Mouse (Mus musculus) MEL (cell line): ENCODE measurements around the gene Rtn3. TPM values are rescaled to one million over a fixed set of nuclear protein-coding genes. Genes with fewer than 3 reads are reported as not detected.

Experiments used
- DNase-seq: peaks from one replicate; pipeline ENCODE4 v3.0.0; 2011; ENCODE audit warnings: low read depth, low spot score
- H3K27ac ChIP-seq: 2 replicates; pipeline ENCODE4 v1.5.1; 2012; ENCODE audit warnings: low read depth, mild to moderate bottlenecking, control low read depth, low read length, moderate library complexity; ENCODE audit not compliant: control insufficient read depth
- H3K27me3 ChIP-seq, 2 experiments: fragments of 150-350 bp in 1 of 2; sonication (generic) in 1 of 2; 2 replicates each; pipeline ENCODE4 v1.6.1; 2012; ENCODE audit warnings: low read length in 2 of 2, mild to moderate bottlenecking in 2 of 2, improper control_type of control experiment in 1 of 2, moderate library complexity in 1 of 2; ENCODE audit not compliant: insufficient read depth in 2 of 2, control insufficient read depth in 1 of 2
- H3K36me3 ChIP-seq, 2 experiments: 2 replicates each; pipeline ENCODE4 v1.6.1; 2012 to 2014; ENCODE audit warnings: low read length in 2 of 2, improper control_type of control experiment in 1 of 2, inconsistent platforms in 1 of 2, mild to moderate bottlenecking in 1 of 2; ENCODE audit not compliant: insufficient read depth in 2 of 2, control insufficient read depth in 1 of 2
- H3K4me1 ChIP-seq, 2 experiments: fragments of 150-350 bp in 1 of 2; sonication (generic) in 1 of 2; 2 replicates each; pipeline ENCODE4 v1.6.1; 2012; ENCODE audit warnings: low read length in 2 of 2, improper control_type of control experiment in 1 of 2, mild to moderate bottlenecking in 1 of 2; ENCODE audit not compliant: insufficient read depth in 2 of 2, control insufficient read depth in 1 of 2
- H3K4me3 ChIP-seq, 2 experiments: fragments of 150-350 bp in 1 of 2; sonication (generic) in 1 of 2; 2 replicates each; pipeline ENCODE4 v1.5.1; 2012; ENCODE audit warnings: low read depth in 2 of 2, low read length in 2 of 2, mild to moderate bottlenecking in 2 of 2, moderate library complexity in 2 of 2, control low read depth in 1 of 2, improper control_type of control experiment in 1 of 2; ENCODE audit not compliant: control insufficient read depth in 1 of 2, insufficient read depth in 1 of 2
- H3K79me2 ChIP-seq: 2 replicates; pipeline ENCODE4 v1.6.1; 2012; ENCODE audit warnings: mild to moderate bottlenecking, low read length, moderate library complexity; ENCODE audit not compliant: control insufficient read depth, poor library complexity, insufficient read depth
- H3K9ac ChIP-seq: 2 replicates; pipeline ENCODE4 v1.6.1; 2012; ENCODE audit warnings: low read depth, mild to moderate bottlenecking, control low read depth, low read length, moderate library complexity; ENCODE audit not compliant: control insufficient read depth, poor library complexity, severe bottlenecking
- H3K9me3 ChIP-seq: fragments of 150-350 bp; sonication (generic); replicated peaks from 2 replicates; pipeline ENCODE4 v1.6.1; 2012; ENCODE audit warnings: mild to moderate bottlenecking, low read length, improper control_type of control experiment, moderate library complexity; ENCODE audit not compliant: insufficient read depth
- BHLHE40 ChIP-seq: IDR thresholded peaks from 2 replicates; pipeline ENCODE4 v1.6.1; 2012; ENCODE audit warnings: low read depth, mild to moderate bottlenecking, inconsistent platforms, low read length, improper control_type of control experiment, borderline replicate concordance
- CHD1 ChIP-seq: IDR thresholded peaks from 2 replicates; pipeline ENCODE4 v1.6.1; 2012; ENCODE audit warnings: low read depth, mild to moderate bottlenecking, inconsistent platforms, low read length, improper control_type of control experiment
- CHD2 ChIP-seq: IDR thresholded peaks from 2 replicates; pipeline ENCODE4 v1.6.1; 2011; ENCODE audit warnings: low read length, improper control_type of control experiment
- CTCF ChIP-seq, 3 experiments: IDR thresholded peaks in 2 of 3; conservative IDR thresholded peaks in 1 of 3; 2 replicates each; pipeline ENCODE4 v1.5.1; 2011 to 2012; ENCODE audit warnings: low read length in 3 of 3, low read depth in 2 of 3, mild to moderate bottlenecking in 2 of 3, improper control_type of control experiment in 1 of 3, inconsistent platforms in 1 of 3, mixed read lengths in 1 of 3, moderate library complexity in 1 of 3; ENCODE audit not compliant: control insufficient read depth in 1 of 3, insufficient read depth in 1 of 3, poor library complexity in 1 of 3, severe bottlenecking in 1 of 3
- ETS1 ChIP-seq: IDR thresholded peaks from 2 replicates; pipeline ENCODE4 v1.6.1; 2012; ENCODE audit warnings: low read depth, mild to moderate bottlenecking, inconsistent platforms, low read length, improper control_type of control experiment, moderate library complexity
- GATA1 ChIP-seq: IDR thresholded peaks from 2 replicates; pipeline ENCODE4 v1.6.1; 2011; ENCODE audit warnings: low read depth, low read length, improper control_type of control experiment
- HCFC1 ChIP-seq: IDR thresholded peaks from 2 replicates; pipeline ENCODE4 v1.6.1; 2012; ENCODE audit warnings: low read depth, mild to moderate bottlenecking, inconsistent platforms, low read length, improper control_type of control experiment, moderate library complexity
- JUND ChIP-seq: IDR thresholded peaks from 2 replicates; pipeline ENCODE4 v1.6.1; 2011; ENCODE audit warnings: low read depth, mild to moderate bottlenecking, improper control_type of control experiment, low read length
- KAT2A ChIP-seq: conservative IDR thresholded peaks from 2 replicates; pipeline ENCODE4 v1.6.1; 2012; ENCODE audit warnings: low read depth, low read length, improper control_type of control experiment, inconsistent platforms
- MAFK ChIP-seq: IDR thresholded peaks from 2 replicates; pipeline ENCODE4 v1.6.1; 2011; ENCODE audit warnings: low read depth, mild to moderate bottlenecking, low read length, improper control_type of control experiment, borderline replicate concordance
- NELFE ChIP-seq: IDR thresholded peaks from 2 replicates; pipeline ENCODE4 v1.6.1; 2011; ENCODE audit warnings: low read depth, low read length, improper control_type of control experiment
- POLR2AphosphoS2 ChIP-seq: IDR thresholded peaks from 2 replicates; pipeline ENCODE4 v1.6.1; 2011; ENCODE audit warnings: low read length, improper control_type of control experiment
- TBP ChIP-seq: IDR thresholded peaks from 2 replicates; pipeline ENCODE4 v1.8.0; 2011; ENCODE audit warnings: low read depth, low read length, improper control_type of control experiment
- TCF12 ChIP-seq: IDR thresholded peaks from 2 replicates; pipeline ENCODE4 v1.6.1; 2014; ENCODE audit warnings: low read depth, mild to moderate bottlenecking, inconsistent platforms, low read length, improper control_type of control experiment, moderate library complexity
- ZKSCAN1 ChIP-seq: IDR thresholded peaks from 2 replicates; pipeline ENCODE4 v1.6.1; 2012; ENCODE audit warnings: low read depth, mild to moderate bottlenecking, inconsistent platforms, low read length, improper control_type of control experiment, moderate library complexity
- ZMIZ1 ChIP-seq: IDR thresholded peaks from 2 replicates; pipeline ENCODE4 v1.6.1; 2012; ENCODE audit warnings: low read depth, mild to moderate bottlenecking, inconsistent platforms, low read length, improper control_type of control experiment, moderate library complexity
- polyA plus RNA-seq, 2 experiments: library from polyadenylated mRNA; stranded (reverse) in 1 of 2; unstranded in 1 of 2; fragments of >175 nt in 1 of 2; fragments of >200 nt in 1 of 2; gene quantifications; 2 replicates each; pipeline versions ENCODE4 v1.2.1 to v1.2.4; 2012; ENCODE audit warnings: low replicate concordance in 2 of 2, low read depth in 1 of 2; ENCODE audit not compliant: insufficient read length in 2 of 2, insufficient read depth in 1 of 2, missing spikeins in 1 of 2
- total RNA-seq: library from RNA; depleted of rRNA; stranded (reverse); fragments of 300-350 nt; gene quantifications from 2 replicates; pipeline ENCODE4 v1.2.3, GENCODE M21; 2012

Gene Rtn3
- total and polyA plus RNA-seq, 3 experiments = 33.4 to 118 TPM; not detected in 1

DNA sequence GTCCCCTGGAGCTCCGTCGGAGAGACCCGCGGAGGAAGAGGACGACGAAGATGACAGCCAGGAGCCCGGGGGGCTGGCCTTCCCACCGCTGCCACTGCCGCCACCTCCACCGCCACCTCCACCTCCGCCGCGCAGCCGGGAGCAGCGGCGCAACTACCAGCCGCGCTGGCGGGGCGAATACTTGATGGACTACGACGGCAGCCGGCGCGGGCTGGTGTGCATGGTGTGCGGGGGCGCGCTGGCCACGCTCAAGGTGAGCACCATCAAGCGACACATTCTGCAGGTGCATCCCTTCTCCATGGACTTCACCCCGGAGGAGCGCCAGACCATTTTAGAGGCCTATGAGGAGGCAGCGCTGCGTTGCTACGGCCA is 60.4 kb downstream of the Rtn3 start:
- H3K4me3 ChIP-seq = no peak overlapping the region
- H3K27ac ChIP-seq = no peak overlapping the region
- no peaks in the 10 kb centered on the region for H3K9me3 ChIP-seq
- TF ChIP-seq NELFE (no peak), TCF12 (no peak), POLR2AphosphoS2 (no peak), CHD1 (no peak), HCFC1 (no peak)
- no peak for DNase-seq
- H3K27me3 ChIP-seq = no peaks in the 10 kb centered on the region
- peaks cover 19% of the 10 kb centered on the region for H3K79me2 ChIP-seq
- peaks cover 4 to 21% of the 10 kb centered on the region in 2 experiments for H3K4me1 ChIP-seq
- H3K9ac ChIP-seq = no peak overlapping the region
- H3K36me3 ChIP-seq = peaks cover 3 to 19% of the 10 kb centered on the region in 2 experiments

- no peak for TF ChIP-seq TBP
- TF ChIP-seq NELFE = no peak
- TF ChIP-seq BHLHE40 = no peak
- TF ChIP-seq GATA1 = no peak
- TF ChIP-seq ETS1 = no peak
- no peak for TF ChIP-seq CTCF (IDR thresholded peaks at IDR 0.05 in 2 of 3, conservative IDR thresholded peaks at IDR 0.05 in 1 of 3; ENCODE audit: control insufficient read depth in 1 of 3, insufficient read depth in 1 of 3, low read depth in 2 of 3, low read length in 3 of 3, poor library complexity in 1 of 3, severe bottlenecking in 1 of 3)
- no peak for TF ChIP-seq ZMIZ1
- TF ChIP-seq JUND = no peak
- TF ChIP-seq MAFK = no peak
- TF ChIP-seq KAT2A = no peak
- TF ChIP-seq HCFC1 = no peak
- TF ChIP-seq CHD2 = no peak
- no peak for TF ChIP-seq ZKSCAN1
- H3K9ac ChIP-seq = no peak overlapping the region
- no peaks in the 10 kb centered on the region for H3K9me3 ChIP-seq
- H3K4me3 ChIP-seq = no peak overlapping the region
- no peak overlapping the region for H3K27ac ChIP-seq
- peaks cover 19% of the 10 kb centered on the region for H3K79me2 ChIP-seq
- H3K4me1 ChIP-seq = peaks cover 4 to 21% of the 10 kb centered on the region in 2 experiments
- no peaks in the 10 kb centered on the region; a peak in 1 of 4 replicates for H3K27me3 ChIP-seq
- no peak for DNase-seq
- peaks cover 0 to 17% of the 10 kb centered on the region in 2 experiments; a peak in 3 of 4 replicates for H3K36me3 ChIP-seq
Observed at GRCm38 (mm10) chr19:7421602-7422591, 61.2 kb downstream of the Rtn3 start.
